Mouse (Mus musculus) forebrain, embryonic 13.5 days (tissue): ENCODE data around the gene Fam214b. TPM values are rescaled to one million over a fixed set of nuclear protein-coding genes. Genes with fewer than 3 reads are reported as not detected.

ENCODE experiments used
- ATAC-seq: fragments of 200-750 bp; cut with Nextera tagmentation; 2 replicates; pipeline ENCODE4 v1.8.0; 2017
- H3K27ac ChIP-seq: fragments of 300-500 bp; sonication (generic); 2 replicates; pipeline ENCODE4 v1.5.1; 2015; ENCODE audit warnings: inconsistent platforms, mild to moderate bottlenecking, moderate library complexity
- H3K27me3 ChIP-seq: fragments of 300-500 bp; sonication (generic); 2 replicates; pipeline ENCODE4 v1.6.1; 2015; ENCODE audit warnings: mild to moderate bottlenecking, inconsistent platforms
- H3K36me3 ChIP-seq: fragments of 300-500 bp; sonication (generic); 2 replicates; pipeline ENCODE4 v1.6.1; 2015; ENCODE audit warnings: mild to moderate bottlenecking, inconsistent platforms; ENCODE audit not compliant: poor library complexity, severe bottlenecking
- H3K4me1 ChIP-seq: fragments of 300-500 bp; sonication (generic); 2 replicates; pipeline ENCODE4 v1.6.1; 2015; ENCODE audit warnings: inconsistent platforms
- H3K4me2 ChIP-seq: fragments of 300-500 bp; sonication (generic); 2 replicates; pipeline ENCODE4 v1.6.1; 2015; ENCODE audit warnings: inconsistent platforms, mild to moderate bottlenecking, moderate library complexity
- H3K4me3 ChIP-seq: fragments of 300-500 bp; sonication (generic); 2 replicates; pipeline ENCODE4 v1.5.1; 2015; ENCODE audit warnings: mild to moderate bottlenecking, inconsistent platforms
- H3K9ac ChIP-seq: fragments of 300-500 bp; sonication (generic); 2 replicates; pipeline ENCODE4 v1.6.1; 2015; ENCODE audit warnings: mild to moderate bottlenecking, inconsistent platforms
- H3K9me3 ChIP-seq: fragments of 300-500 bp; sonication (generic); replicated peaks from 2 replicates; pipeline ENCODE4 v1.6.1; 2016; ENCODE audit warnings: inconsistent platforms
- WGBS: fragments of 180-500 bp; shearing (Covaris S2); methylation state at CpG from one replicate; pipeline ENCODE4 v1.1.7; 2015; 5-methylcytosine and 5-hydroxymethylcytosine counted together
- polyA plus RNA-seq: library from polyadenylated mRNA; unstranded; fragments of >200 nt; fragmentation: Nextera tagmentation; extraction: Ambion mirVana; gene quantifications from 2 replicates; pipeline ENCODE4 v1.2.1, GENCODE M21; 2015

Gene Fam214b
- polyA plus RNA-seq, 1 experiment from 2014 or later: 33.8 TPM

GRCm38 (mm10) chr4:43052627-43053026 is 6.6 kb upstream of the Fam214b start:
- H3K9me3 ChIP-seq: no peaks in the 10 kb centered on the region
- no peak overlapping the region for H3K4me3 ChIP-seq
- H3K36me3 ChIP-seq: no peaks in the 10 kb centered on the region
- ATAC-seq: no peak
- no peaks in the 10 kb centered on the region for H3K4me1 ChIP-seq
- no peak overlapping the region for H3K4me2 ChIP-seq
- H3K27me3 ChIP-seq: no peaks in the 10 kb centered on the region
- H3K9ac ChIP-seq: no peak overlapping the region
- no peak overlapping the region for H3K27ac ChIP-seq
- WGBS: 8% methylated on average over 4 of the region's 4 CpGs

DNA sequence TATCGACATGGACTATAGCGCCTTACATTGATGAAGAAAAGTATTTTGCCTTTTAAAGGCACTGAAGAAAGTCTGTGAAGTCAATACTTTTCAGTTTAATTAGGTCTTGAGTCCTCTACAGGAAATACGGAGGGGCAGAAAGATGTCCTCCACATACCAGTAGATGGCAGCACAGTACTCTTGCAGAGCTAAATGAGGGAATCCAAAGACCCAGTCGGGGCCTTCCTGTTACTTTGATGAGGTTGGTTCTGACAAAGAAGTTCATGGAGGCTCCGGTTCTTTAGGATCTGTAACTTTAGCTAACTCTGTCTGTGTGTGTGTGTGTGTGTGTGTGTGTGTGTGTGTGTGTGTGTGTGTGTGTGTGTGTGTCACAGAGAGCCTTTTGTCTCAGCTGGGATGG is 1.2 kb upstream of the Fam214b start:
- Histone ChIP-seq H3K9ac (no peak overlapping the region), H3K27me3 (no peaks in the 10 kb centered on the region), H3K9me3 (no peaks in the 10 kb centered on the region), H3K4me1 (peaks cover 31% of the 10 kb centered on the region), H3K36me3 (no peaks in the 10 kb centered on the region), H3K4me3 (no peak overlapping the region), H3K27ac (no peak overlapping the region), H3K4me2 (peak overlapping the region; percentile 71)
- no peak for ATAC-seq
- 7% methylated on average over 5 of the region's 5 CpGs for WGBS

GRCm38 (mm10) chr4:43046607-43047006 is 587 bp upstream of the Fam214b start:
- Histone ChIP-seq H3K4me1 (peaks cover 31% of the 10 kb centered on the region), H3K27ac (peak overlapping the region; percentile 10; the same call in 1 of the 2 replicates), H3K36me3 (no peaks in the 10 kb centered on the region), H3K4me3 (0 out of 2 replicates have a peak overlapping the region, but pooled peaks have one; percentile 7), H3K9ac (0 out of 2 replicates have a peak overlapping the region, but pooled peaks have one; percentile 34), H3K9me3 (no peaks in the 10 kb centered on the region), H3K4me2 (peak overlapping the region; percentile 71), H3K27me3 (no peaks in the 10 kb centered on the region)
- ATAC-seq: no peak
- WGBS: 63% methylated on average over 5 of the region's 5 CpGs

- H3K4me1 ChIP-seq: peaks cover 38% of the 10 kb centered on the region
- peak; percentile 2; the same call in 1 of the 2 replicates for ATAC-seq
- H3K27me3 ChIP-seq: no peaks in the 10 kb centered on the region
- peak overlapping the region; percentile 58 for H3K4me3 ChIP-seq
- peak overlapping the region; percentile 71 for H3K4me2 ChIP-seq
- no peaks in the 10 kb centered on the region for H3K9me3 ChIP-seq
- peak overlapping the region; percentile 97 for H3K27ac ChIP-seq
- peak overlapping the region; percentile 67 for H3K9ac ChIP-seq
- H3K36me3 ChIP-seq: no peaks in the 10 kb centered on the region
- 2% methylated on average over 13 of the region's 13 CpGs for WGBS
Measured at GRCm38 (mm10) chr4:43045285-43045658, 748 bp downstream of the Fam214b start.

DNA sequence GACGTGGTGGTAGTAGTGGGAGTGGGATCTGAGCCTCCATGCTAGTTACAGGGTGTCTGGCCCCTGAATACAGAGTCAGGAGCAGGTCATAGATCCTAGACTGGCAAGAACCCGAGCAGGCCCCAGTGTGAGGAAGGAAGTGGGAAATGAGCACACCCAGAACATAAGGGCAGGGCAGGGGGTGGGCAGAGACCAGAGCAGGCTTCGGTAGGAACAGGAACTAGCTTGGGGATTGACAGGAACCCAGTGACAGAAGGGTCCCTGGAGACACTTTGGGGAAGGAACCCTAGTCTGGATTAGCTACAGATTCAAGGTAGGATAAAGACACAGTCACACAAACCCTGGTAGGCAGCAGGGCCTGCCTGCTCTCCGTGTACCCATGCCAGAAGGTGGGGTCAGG is 1.3 kb downstream of the Fam214b start:
- WGBS: 0% methylated on average over 4 of the region's 4 CpGs
- Histone ChIP-seq H3K9ac (peak overlapping the region; percentile 67), H3K4me2 (peak overlapping the region; percentile 71), H3K36me3 (no peaks in the 10 kb centered on the region), H3K4me1 (peaks cover 39% of the 10 kb centered on the region), H3K27ac (peak overlapping the region; percentile 97), H3K27me3 (no peaks in the 10 kb centered on the region), H3K9me3 (no peaks in the 10 kb centered on the region), H3K4me3 (peak overlapping the region; percentile 58)
- no peak for ATAC-seq

- peak; percentile 72 for ATAC-seq
- peaks cover 48% of the 10 kb centered on the region for H3K4me1 ChIP-seq
- peak overlapping the region; percentile 67 for H3K9ac ChIP-seq
- peak overlapping the region; percentile 97 for H3K27ac ChIP-seq
- peak overlapping the region; percentile 58 for H3K4me3 ChIP-seq
- H3K4me2 ChIP-seq: peak overlapping the region; percentile 71
- no peaks in the 10 kb centered on the region for H3K9me3 ChIP-seq
- no peaks in the 10 kb centered on the region for H3K27me3 ChIP-seq
- H3K36me3 ChIP-seq: no peaks in the 10 kb centered on the region
- WGBS: 4% methylated on average over 7 of the region's 7 CpGs
Measured at GRCm38 (mm10) chr4:43043644-43044357, 2.2 kb downstream of the Fam214b start.

DNA sequence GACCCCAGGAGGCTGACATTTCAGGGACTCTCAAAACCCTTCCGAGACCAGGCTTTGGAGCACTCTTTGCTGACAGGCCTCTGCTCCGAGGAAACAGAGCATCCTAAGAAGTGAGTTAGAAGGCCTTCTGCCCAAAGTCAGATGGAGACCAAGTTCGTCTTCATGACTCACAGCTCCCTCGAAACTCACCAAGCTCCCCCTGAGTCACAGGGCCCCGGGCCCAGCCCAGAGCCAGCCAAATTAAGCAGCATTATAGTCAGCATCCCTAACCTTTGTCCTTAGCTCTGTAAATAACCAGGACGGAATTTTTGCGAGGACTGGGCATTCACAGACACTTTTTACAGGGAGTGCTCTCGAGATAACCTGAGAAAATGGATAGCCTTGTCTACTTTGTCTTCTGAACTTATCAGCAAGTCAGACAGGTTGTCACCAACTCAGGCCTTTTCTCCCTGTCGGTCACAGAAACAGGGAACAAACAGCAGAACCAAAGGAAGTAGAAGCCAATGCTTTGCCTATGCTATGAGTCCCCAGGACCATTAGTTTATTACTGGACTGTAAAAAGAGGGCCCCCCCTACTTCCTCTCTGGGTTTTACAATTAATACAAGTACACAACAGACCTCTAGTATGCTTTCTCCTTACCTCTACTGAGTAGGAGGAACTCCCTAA is 5.0 kb downstream of the Fam214b start:
- H3K27me3 ChIP-seq: no peaks in the 10 kb centered on the region
- H3K9me3 ChIP-seq: no peaks in the 10 kb centered on the region
- H3K4me2 ChIP-seq: peak overlapping the region; percentile 74
- peaks cover 14% of the 10 kb centered on the region for H3K36me3 ChIP-seq
- peak overlapping the region; percentile 69 for H3K27ac ChIP-seq
- WGBS: 68% methylated on average over 9 of the region's 9 CpGs
- H3K4me1 ChIP-seq: peaks cover 58% of the 10 kb centered on the region
- peak overlapping the region; percentile 26; the same call in 1 of the 2 replicates for H3K9ac ChIP-seq
- ATAC-seq: no peak
- 0 out of 2 replicates have a peak overlapping the region, but pooled peaks have one; percentile 72 for H3K4me3 ChIP-seq

DNA sequence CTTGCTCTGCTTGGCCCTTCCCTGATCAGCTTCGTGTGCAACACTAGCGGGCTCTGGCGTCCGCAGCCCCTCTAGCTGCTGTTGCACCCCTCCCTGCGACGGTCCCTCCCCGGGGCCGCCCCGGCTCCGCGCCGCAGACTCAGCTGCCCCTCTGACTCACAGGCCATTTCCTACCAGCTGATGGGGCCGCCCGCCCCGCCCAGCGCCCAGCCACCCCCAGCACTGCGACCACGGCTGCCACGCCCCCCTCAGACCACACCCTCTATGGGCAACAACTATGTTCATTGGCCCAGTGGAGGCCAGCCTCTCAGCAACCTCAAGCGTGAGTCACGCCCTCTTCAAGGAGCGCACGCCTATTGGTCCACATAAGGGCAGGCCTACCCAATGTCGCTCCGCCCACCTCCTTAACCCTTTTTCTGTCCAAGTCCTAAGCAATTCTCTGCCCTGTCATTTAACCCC is 5.9 kb downstream of the Fam214b start:
- peaks cover 56% of the 10 kb centered on the region for H3K4me1 ChIP-seq
- WGBS: under 1% methylated on average over 24 of the region's 25 CpGs
- ATAC-seq: peak; percentile 97

GRCm38 (mm10) chr4:43039609-43040008 is 6.4 kb downstream of the Fam214b start:
- Histone ChIP-seq H3K4me2 (peak overlapping the region; percentile 74), H3K27me3 (no peaks in the 10 kb centered on the region), H3K36me3 (peaks cover 28% of the 10 kb centered on the region), H3K4me3 (peak overlapping the region; percentile 72), H3K9me3 (no peaks in the 10 kb centered on the region), H3K4me1 (peaks cover 50% of the 10 kb centered on the region), H3K27ac (peak overlapping the region; percentile 71), H3K9ac (peak overlapping the region; percentile 86)
- no peak for ATAC-seq
- WGBS: 4% methylated on average over 11 of the region's 11 CpGs

More for the DNA sequence above, 5.9 kb downstream of the Fam214b start:
- H3K27me3 ChIP-seq: no peaks in the 10 kb centered on the region
- H3K9ac ChIP-seq: peak overlapping the region; percentile 86
- no peaks in the 10 kb centered on the region for H3K9me3 ChIP-seq
- H3K4me2 ChIP-seq: peak overlapping the region; percentile 74
- peak overlapping the region; percentile 71 for H3K27ac ChIP-seq
- peaks cover 22% of the 10 kb centered on the region for H3K36me3 ChIP-seq
- peak overlapping the region; percentile 72 for H3K4me3 ChIP-seq

- Histone ChIP-seq H3K4me2 (peak overlapping the region; percentile 74), H3K9ac (peak overlapping the region; percentile 86), H3K27me3 (no peaks in the 10 kb centered on the region), H3K9me3 (no peaks in the 10 kb centered on the region), H3K36me3 (peaks cover 35% of the 10 kb centered on the region), H3K27ac (no peak overlapping the region), H3K4me1 (peaks cover 43% of the 10 kb centered on the region), H3K4me3 (peak overlapping the region; percentile 72)
- ATAC-seq: no peak
- 59% methylated on average over 15 of the region's 15 CpGs for WGBS
Measured at GRCm38 (mm10) chr4:43038567-43039495, 7.2 kb downstream of the Fam214b start.

DNA sequence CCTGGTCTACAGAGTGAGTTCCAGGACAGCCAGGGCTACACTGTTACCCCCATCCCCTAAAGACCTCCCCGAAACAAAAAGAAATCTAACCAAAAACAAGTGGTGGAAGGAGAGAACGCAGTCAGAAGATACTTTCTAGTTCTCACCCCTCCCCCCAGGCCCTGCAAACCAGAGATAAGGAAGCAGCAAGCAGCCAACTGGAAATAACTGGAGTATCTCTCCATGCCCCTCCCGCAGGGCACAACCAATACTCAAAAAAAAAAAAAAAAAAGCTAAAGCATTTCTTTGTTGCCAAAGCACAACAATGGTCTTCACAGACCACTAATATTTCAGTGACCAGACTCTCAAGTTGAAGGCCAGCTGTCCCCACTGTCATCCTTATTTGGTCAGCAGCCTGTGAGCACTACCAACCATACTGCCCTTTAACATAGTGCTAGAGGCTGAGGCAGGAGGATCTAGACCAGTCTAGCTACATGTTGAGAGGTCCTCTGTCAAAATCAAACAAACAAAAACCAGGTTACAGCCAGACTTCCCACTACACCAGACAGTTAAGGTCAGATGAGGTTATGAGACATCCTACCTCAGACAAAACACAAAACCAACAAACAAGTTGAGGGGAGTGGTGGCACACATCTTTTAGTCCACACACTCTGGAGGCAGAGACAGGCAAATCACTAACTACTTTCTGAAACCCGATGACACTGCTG is 8.0 kb downstream of the Fam214b start:
- H3K36me3 ChIP-seq: peaks cover 44% of the 10 kb centered on the region
- peak overlapping the region; percentile 74; the same call in 1 of the 2 replicates for H3K4me2 ChIP-seq
- no peaks in the 10 kb centered on the region for H3K27me3 ChIP-seq
- H3K27ac ChIP-seq: no peak overlapping the region
- no peak overlapping the region for H3K9ac ChIP-seq
- no peaks in the 10 kb centered on the region for H3K9me3 ChIP-seq
- 83% methylated on average over 4 of the region's 4 CpGs for WGBS
- H3K4me1 ChIP-seq: peaks cover 34% of the 10 kb centered on the region
- no peak overlapping the region for H3K4me3 ChIP-seq
- no peak for ATAC-seq
